Mouse (Mus musculus) testis, postnatal 14 days (tissue): ENCODE data around the gene Lect2.

Experiments used
- DNase-seq: peaks from one replicate; pipeline ENCODE4 v3.0.0; 2021; ENCODE audit warnings: low spot score

The Lect2 gene

DNA sequence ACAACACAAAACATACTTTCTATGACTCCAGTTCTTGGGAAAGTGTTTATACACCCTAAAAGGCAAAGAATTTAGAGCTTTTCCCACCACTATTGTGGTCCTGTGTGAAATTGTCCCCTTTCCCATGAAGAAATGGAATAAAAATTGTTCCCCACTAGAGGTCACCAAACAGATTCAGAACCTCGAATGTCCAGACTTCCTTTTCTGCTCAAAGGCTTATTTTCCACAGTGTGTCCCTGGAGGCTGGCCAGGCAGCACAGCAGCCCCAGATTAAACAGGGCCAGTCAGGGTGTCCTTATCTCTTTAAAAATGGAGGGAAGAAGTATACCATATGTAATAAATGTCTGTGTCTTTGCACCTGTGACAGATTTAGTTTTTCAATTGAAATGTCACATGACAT lies 7.7 kb upstream of the Lect2 start:
- peak; percentile 25 for DNase-seq

DNA sequence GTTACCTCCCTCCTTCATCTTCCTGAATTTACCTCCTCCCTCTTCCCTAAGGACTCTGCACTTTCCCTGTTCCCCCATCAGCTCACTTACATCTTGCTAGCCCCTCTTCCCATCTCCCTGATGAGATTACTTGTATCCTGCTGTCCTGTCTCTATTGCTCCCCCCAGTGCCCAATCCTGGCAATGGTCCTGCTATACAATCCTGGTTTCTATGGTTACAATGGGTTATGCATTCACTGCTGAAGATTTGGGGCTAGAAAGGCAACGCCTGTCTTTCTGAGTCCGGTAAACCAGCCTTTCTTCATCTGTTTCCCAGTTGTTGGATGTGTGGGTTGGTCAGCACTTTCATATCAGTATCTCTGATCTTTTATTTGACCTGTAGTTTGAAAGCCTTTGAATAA lies 6.1 kb upstream of the Lect2 start:
- no peak for DNase-seq

DNA sequence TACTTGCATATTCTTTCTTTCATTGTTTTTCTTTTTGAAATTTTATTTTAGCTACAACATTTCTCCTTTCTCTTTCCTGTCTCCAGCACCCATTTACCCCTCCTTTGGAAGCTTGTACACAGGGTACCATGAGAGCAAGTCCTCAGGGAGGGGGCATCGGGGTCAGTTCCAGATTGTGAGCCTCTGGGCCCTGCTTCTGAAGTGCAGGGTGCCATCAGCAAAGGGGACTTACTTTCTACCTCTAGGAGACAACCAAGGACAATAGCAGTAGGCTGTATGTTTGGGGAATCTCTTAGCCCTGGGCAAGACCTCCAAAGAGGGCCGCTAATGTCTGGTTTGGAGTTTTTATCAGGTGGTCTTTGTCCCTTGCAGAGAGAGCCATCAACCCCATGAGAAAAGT lies 5.6 kb upstream of the Lect2 start:
- no peak for DNase-seq

DNA sequence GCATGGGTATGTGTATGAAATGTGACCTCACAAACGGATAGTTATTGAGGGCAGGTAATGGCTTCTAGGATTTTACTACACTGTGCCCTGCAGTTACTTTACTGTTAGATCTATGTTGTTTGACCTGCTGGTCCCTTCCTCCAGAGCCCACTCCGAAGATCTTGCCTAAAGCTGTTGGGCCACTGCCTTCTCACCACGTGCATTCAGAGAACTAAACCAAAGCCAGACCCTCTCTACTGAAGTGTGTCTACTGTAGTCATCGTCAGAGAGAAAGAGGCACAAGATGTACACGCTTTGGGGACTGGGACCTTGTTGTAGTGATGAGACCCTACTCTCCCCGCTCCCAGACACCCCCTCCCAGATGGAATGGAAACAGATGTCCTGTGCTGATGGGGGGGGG lies 3.4 kb upstream of the Lect2 start:
- no peak for DNase-seq

DNA sequence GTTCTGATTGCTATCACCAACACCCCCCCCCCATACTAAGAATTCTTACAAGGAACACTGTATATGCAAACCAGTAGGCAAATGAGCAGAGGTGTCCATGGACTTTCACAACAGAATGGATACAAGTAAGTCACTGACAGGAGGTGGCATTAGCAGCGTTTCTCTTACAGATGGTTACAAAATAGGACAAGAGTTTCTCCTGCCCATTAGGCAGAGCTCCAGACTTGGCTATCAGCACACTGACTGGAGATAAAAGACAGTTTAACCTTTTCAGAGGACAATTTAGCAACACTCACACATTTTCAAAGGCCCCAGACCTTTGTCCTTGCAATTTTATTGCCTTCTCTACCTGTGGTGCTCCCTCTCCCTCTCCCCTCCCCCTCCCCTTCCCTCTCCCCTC lies 2.3 kb upstream of the Lect2 start:
- DNase-seq = peak; percentile 72

DNA sequence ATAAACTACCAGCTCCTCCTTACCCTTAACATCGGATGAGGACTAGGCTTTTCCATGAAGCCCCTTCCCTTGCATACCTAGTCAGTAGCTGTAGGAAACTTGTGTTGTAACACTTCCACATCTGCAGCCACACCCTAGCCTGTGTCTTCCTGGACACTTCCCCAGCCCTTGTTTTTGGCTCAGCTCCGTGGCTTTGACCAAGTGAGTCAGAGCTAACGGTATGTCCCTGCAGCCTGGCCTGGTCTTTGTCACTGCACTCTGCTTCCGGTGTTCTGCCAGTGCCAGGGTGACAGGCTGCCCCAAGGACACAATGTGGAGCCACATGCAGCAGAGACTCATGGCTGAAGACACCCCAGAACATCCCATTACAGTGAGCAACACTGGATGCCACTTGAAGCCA lies 1.1 kb upstream of the Lect2 start:
- DNase-seq = no peak

DNA sequence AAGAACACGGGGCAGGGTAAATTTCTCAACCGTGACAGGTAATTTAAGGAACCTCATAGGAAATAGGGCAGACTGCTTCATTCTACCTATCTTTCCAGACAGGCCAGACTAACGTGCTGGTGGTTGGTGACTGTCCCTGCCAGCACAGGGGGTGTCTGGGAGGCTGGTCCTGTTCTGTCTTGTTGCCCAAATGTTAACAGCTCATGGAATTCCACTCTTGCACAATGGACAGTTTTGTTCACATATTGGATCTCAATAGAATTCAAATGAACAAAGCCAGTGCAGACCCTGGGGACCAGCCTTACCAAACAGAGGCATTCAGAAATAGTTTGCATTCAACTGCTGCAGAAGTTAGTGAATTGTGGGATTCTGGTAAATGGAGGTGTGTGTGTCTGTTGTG lies 3.3 kb downstream of the Lect2 start:
- no peak for DNase-seq

DNA sequence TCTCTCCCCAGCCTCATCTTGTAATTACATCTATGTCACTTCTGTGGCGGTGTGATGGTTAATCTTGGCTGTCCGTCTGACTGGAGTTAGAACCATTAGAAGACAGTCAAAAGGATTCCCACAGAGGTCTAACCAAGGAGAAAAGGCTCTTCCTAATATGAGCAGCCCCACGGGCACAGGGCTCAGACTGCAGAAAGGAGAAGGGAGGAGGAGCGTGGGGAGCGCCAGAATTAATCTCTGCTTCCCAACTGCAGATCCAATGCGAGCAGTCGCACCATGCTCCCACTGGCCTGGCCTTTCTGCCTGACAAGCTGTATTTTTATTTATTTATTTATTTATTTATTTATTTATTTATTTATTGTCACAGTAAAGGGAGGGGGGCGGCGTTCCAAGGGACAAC lies 4.5 kb downstream of the Lect2 start:
- DNase-seq = no peak

DNA sequence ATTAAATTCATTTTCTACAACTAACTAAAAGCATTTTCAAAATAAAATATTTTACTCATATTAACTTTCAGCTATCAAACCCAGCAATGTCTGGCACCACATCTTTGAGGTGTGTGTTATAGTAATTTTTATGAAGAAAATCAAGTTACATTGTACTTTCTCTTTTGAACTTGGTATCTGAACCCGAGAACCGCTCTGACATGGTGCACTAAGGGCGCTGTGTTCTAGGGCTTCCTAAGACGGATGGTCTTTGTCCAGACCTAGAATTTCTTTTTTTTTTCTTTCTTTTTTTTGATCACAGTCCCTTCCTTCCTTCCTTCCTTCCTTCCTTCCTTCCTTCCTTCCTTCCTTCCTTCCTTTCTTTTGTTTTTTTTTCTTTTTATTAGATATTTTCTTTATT lies 8.5 kb downstream of the Lect2 start:
- no peak for DNase-seq

DNA sequence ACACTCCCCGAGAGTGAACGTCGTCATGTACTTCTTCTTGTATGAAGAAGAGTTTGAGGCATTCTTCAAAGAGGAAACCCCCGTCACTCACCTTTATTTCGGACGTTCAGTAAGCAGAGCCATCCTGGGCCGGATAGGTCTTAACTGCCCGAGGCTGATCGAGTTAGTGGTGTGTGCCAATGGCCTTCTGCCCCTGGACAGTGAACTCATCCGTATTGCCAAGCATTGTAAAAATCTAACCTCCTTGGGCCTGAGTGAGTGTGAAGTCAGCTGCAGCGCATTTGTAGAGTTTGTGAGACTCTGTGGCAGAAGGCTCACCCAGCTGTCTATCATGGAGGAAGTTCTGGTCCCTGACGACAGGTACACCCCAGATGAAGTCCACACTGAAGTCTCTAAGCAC lies 11.3 kb downstream of the Lect2 start:
- no peak for DNase-seq

DNA sequence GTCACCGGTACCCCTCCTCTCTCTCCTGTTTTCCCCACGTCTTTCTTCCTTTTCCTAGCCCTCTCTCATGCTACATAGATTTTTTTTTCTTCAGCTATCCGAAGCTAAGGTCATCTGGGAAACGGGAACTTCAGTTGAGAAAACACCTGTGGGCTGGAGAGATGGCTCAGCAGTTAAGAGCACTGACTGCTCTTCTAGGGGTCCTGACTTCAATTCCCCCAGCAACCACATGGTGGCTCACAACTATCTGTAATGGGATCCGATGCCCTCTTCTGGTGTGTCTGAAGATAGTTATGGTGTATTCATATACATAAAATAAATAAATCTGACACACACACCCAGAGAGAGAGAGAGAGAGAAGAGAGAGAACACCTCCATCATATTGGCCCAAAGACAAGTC lies 12.7 kb downstream of the Lect2 start:
- DNase-seq = no peak

DNA sequence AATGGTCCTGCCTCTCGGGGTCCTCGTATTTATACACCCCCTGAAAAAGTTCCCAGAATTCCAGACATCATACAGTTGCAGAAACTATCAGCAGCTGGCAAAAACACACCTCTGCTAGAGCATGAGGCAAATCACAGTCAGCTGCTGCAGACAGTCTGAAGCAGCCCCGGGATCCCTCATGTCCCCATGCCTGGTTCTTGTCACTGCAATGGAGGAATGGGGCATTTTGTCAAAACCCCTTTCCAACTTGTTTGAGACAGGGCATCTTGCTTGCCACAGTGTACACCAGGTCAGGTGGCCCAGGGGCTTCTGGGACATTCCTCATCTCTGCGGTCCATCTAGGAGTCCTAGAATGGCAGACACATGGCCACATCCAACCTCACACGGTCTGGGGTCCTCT lies 13.4 kb downstream of the Lect2 start:
- DNase-seq = no peak

DNA sequence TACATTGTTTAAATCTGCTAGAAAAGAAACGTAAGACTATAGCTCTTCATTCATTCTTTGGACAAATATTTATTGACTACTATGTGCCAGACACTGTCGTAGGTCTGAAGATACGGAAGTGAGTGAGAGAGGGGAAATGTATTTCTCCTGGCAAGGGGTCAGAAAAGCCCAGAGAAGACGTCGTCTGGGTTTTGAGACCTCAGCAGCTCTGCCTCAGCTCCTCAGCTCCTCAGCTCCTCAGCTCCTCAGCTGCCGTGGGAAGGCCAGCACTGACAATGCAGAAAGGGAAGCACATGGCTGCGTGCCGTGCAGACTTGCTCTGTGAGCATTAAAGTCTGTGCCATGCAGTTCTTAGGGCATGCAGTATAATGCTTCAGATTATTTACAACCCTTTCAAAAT lies 18.6 kb downstream of the Lect2 start:
- no peak for DNase-seq

DNA sequence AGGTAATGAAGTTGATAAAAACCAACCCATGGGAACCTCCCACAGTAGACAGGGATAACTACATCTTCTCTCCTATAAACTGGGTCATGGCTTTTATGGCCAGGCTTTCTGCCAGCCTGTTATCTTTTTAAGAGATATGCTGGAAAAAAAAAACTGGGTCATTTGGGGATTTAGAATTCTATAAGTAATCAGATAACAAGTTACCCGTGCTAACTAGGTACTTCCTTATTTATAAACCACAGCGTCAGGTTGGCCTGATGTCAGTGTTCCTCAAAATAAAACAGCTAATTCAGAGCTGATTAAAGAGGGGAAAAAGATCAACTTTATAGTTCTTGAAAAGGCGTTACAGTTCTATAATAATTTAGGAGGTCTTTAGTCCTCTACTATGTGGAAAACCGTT lies 19.3 kb downstream of the Lect2 start:
- no peak for DNase-seq

DNA sequence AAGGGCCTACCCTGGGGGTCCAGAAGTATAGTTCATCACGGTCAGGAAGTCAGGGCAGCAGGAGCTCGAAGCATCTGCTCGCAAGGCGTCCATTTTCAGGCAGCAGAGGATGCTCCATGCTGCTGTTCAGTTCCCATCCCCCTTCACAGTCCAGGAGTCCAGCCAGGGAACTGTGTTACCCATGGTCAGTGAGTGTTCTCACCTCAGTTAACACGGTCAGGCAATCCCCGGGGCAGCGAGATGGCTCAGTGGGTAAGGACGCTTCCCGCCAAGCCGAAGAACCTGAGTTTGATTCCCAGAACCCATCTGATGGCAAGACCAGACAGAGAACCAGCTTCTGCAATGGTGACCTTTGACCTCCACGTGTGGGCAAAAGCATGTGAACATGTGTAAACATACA lies 20.0 kb downstream of the Lect2 start:
- DNase-seq = no peak

DNA sequence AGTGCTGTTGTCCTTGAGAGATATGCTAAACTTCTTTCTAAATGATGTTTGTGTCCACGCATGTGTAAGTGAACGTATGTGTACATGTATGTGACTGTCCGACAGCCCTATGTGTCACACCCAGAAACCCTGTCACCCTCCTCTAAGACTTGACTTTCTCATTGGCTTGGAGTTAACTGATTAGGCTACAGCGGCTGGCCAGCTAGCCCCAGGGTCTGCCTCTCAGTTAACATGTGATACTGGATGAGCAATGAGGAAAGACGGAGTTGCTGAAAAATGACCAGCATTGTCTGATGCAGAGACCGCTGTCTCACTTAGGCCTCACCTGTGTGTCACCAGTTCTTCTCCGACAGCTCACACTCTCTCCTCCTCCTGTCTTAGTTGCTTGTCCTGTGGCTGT lies 20.5 kb downstream of the Lect2 start:
- DNase-seq = no peak

DNA sequence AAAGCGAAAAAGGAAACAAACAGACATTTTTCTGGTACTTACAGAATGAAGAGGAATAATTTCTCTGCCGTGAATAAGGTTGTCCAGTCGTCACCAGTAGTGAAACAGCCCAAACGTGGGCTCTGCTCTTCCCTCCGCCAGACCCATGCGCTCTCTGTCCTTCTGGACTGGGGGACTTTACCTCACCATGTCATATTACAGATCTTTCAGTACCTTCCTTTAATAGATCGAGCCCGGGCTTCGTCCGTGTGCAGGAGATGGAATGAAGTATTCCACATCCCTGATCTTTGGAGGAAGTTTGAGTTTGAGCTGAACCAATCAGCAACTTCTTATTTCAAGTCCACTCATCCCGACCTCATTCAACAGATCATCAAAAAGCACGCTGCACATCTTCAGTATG lies 21.4 kb downstream of the Lect2 start:
- no peak for DNase-seq

DNA sequence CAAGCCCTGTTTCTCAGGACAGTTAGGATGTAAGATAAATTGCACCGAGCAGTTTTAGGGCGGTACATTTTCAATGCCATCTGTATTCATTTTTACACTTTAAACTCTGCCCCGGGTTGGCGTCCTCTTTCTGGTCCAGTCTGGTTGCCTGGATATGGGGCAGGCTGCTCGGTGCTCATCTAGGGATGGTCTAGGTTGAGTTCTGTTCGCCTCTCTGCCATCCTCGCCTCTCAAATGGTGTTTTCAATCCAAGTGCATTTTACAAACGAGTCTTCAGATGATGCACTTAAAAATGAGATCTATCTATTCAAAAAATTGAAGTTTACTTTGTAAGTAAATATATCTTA lies 25.5 kb downstream of the Lect2 start:
- no peak for DNase-seq

DNA sequence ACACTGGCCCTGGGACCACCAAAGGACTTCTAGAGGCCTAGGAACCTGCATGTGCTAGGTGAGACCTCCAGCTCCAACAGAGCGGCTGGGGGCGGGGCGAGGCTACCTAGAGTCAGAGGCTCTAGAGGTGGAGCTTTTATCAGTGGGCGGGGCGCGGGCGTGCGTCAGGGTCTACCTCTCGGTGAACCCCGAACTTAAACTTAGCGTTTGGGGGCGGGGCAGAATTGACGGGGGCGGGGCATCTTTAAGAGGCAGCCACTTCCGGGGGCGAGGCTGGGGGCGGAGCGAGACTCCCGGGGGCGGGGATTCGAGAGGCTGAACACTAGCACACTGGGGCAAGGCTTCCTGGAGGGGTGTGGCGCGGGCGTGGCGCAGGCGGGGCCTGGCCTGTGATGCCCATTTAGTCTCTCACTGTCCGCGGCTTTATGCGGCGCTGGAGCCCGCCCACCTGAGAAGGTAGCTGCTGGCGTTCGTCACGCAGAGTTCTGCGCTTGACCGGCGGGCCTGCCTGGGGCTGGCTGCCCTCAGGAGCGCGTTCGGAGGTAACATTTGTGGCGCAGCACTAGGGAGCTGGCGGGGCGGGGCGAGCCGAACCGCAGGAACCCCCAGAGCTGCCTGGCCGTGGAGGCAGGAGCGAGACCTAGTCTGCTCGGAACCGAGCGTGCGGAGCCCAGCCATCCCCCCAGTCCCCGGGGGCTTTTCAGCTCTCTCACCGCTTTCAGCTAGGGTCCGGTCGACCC lies 26.1 kb downstream of the Lect2 start, which contains the start of gene Fbxl21:
TSS of gene Fbxl21 (plus strand) at position 392 of the 740 bp plus-strand sequence.
- peak; percentile 93 for DNase-seq

DNA sequence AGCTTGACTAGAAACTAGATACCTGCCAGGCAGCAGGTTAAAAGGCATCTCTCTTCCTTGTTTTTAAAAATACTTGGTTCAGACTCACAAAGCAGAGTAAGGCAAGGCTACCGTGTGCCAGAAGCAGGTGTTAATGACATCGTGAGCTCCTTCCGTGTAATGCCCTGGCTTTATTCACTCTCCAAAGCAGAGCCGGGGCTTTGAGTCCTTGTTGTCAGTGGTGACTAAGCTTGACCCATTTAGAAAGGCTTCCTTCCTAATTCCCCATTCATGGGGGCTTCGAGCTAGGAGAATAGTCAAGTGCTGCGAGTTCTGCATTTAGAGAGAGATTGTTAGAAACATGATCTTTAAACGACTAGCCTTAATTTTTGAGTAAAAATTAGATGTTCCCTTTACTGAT lies 31.5 kb downstream of the Lect2 start:
- no peak for DNase-seq

DNA sequence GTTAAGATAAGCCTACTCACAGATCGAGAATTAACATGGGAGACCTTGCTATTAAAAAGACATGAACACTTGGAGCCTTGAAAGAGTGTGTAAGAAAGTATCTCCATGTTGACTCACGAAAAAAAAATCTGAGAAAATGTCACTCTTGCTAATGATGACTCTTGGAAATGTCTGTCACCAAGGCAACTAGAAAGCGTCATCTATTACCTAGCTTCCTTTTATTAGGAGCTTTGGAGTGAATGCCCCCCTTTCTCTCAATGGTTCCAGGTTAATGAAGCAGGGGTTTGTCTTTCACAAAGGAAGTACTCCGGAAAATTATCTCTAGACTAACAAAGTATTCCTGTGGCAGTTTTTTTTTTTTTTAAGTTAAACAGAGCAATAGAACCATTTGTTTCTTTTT lies 32.0 kb downstream of the Lect2 start:
- no peak for DNase-seq

DNA sequence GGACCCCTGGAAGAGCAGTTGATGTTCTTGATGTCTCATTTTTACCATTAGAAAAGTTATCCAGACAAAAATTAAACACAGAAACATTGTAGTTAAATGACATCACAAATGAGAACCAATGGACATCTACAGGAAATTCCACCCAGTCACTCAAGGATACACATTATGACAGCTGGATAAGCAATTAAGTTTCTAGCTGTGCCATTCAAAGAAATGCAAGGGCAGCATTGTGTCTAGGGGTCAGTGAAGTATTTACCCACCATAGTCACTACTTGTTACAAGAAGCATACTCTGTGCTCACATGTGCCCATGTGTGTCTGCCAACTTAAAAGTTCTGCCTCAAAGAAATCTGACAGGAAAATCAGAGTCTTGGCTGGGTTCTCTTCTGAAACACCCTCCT lies 34.7 kb downstream of the Lect2 start:
- DNase-seq = no peak

DNA sequence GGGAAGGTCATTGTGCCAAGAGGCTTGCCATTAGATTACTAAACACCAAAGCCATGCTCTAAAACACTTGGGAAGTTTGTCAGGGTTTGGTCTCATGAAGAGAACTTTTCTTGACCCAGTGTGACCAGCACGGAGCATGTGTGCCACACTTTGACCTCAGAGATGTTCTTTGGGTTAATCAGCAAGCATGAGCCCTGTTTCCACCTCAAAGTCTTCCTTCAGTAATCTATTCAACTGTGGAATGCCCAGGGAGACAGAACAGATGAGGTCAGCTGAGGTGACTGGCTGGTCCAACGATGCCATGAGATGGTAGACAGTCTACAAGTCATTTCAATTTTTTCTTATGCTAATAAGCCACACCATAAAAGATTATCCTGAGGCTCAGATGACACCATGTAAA lies 38.5 kb downstream of the Lect2 start:
- DNase-seq = no peak

DNA sequence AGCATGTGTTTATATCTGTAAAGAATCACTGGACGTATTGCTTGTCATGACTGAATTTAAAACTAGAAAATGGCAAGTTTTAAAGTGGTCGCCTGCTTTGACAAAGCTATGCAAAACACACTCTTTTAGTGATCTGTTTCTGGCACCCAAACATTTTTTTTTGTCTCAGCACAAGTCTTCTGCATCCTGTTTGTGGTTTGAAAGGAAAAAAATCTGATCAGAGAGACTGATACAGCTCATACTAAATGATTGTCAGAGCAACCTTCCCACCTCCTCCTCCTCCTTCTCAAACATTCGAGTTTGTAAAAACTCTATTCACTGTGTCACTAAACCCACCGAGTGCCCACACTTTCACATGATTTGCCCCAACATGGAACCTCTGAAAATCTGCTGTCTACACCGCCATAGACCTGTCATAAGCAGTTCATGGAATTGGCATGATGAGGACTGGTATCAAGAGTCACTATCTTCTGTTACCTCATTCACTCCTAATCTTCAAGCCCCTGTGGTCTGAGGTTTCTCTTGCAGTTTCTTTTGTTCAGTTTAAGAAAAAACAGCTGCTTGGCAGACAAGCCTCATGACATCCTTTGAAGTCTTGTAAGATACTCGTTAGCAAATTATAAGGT lies 41.3 kb downstream of the Lect2 start:
- DNase-seq = no peak
